Mouse (Mus musculus) midbrain, embryonic 13.5 days (tissue): ENCODE results near the gene Wdr93. TPM values are rescaled to one million over a fixed set of nuclear protein-coding genes. Genes with fewer than 3 reads are reported as not detected.
A peak's percentile ranks its signal among the peaks of the same experiment; 100 is the strongest.
"Not testable (repeated sequence)": the region's sequence is repeated elsewhere in the genome, so short reads cannot be mapped to it uniquely, and the experiment has no call there.

ENCODE experiments used
- ATAC-seq: fragments of 200-750 bp; cut with Nextera tagmentation; 2 replicates; pipeline ENCODE4 v1.8.0; 2017; ENCODE audit warnings: mild to moderate bottlenecking, moderate TSS enrichment, moderate library complexity
- H3K27ac ChIP-seq: fragments of 300-500 bp; sonication (generic); 2 replicates; pipeline ENCODE4 v1.5.1; 2015; ENCODE audit warnings: inconsistent platforms, mild to moderate bottlenecking, moderate library complexity
- H3K27me3 ChIP-seq: fragments of 300-500 bp; sonication (generic); 2 replicates; pipeline ENCODE4 v1.6.1; 2015; ENCODE audit warnings: mild to moderate bottlenecking, inconsistent platforms
- H3K36me3 ChIP-seq: fragments of 300-500 bp; sonication (generic); 2 replicates; pipeline ENCODE4 v1.6.1; 2015; ENCODE audit warnings: mild to moderate bottlenecking, inconsistent platforms
- H3K4me1 ChIP-seq: fragments of 300-500 bp; sonication (generic); replicated peaks from 2 replicates; pipeline ENCODE4 v1.6.1; 2015; ENCODE audit warnings: inconsistent platforms
- H3K4me2 ChIP-seq: fragments of 300-500 bp; sonication (generic); replicated peaks from 2 replicates; pipeline ENCODE4 v1.6.1; 2015; ENCODE audit warnings: moderate library complexity, mild to moderate bottlenecking, inconsistent platforms
- H3K4me3 ChIP-seq: fragments of 300-500 bp; sonication (generic); replicated peaks from 2 replicates; pipeline ENCODE4 v1.5.1; 2015; ENCODE audit warnings: mild to moderate bottlenecking, inconsistent platforms
- H3K9ac ChIP-seq: fragments of 300-500 bp; sonication (generic); replicated peaks from 2 replicates; pipeline ENCODE4 v1.6.1; 2015; ENCODE audit warnings: mild to moderate bottlenecking, inconsistent platforms
- H3K9me3 ChIP-seq: fragments of 300-500 bp; sonication (generic); 2 replicates; pipeline ENCODE4 v1.6.1; 2016; ENCODE audit warnings: mild to moderate bottlenecking, inconsistent platforms
- WGBS: fragments of 180-500 bp; shearing (Covaris S2); methylation state at CpG from one replicate; pipeline ENCODE4 v1.1.7; 2015; 5-methylcytosine and 5-hydroxymethylcytosine counted together
- polyA plus RNA-seq: library from polyadenylated mRNA; unstranded; fragments of >200 nt; fragmentation: Nextera tagmentation; extraction: Ambion mirVana; gene quantifications from 2 replicates; pipeline ENCODE4 v1.2.1, GENCODE M21; 2015

Wdr93 gene
- polyA plus RNA-seq, 1 experiment from 2014 or later = 0.27 TPM

DNA sequence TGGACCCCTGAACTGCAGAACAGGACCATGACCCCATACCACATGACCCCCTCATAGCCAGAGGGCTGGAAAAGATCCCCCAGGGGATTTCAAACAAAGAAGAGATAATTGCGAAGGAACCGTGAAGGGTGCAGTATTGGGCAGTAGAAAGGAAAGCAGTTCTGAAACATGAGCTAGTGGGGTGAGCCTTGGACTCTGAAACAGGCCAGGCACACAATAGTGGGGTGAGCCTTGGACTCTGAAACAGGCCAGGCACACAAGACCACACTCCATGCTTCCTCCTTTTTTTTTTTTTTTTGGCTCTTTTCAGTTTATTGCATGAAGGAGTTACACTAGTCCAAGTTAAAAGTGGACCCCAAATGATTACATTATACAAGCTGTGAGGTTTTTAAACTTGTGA lies 46.8 kb downstream of the Wdr93 start:
- H3K4me3 ChIP-seq, H3K36me3 ChIP-seq, H3K9me3 ChIP-seq, H3K9ac ChIP-seq, H3K27ac ChIP-seq, H3K4me2 ChIP-seq, ATAC-seq: not testable (repeated sequence)
- WGBS = 26% methylated on average over 2 of the region's 2 CpGs
- peaks cover 49% of the 10 kb centered on the region for H3K27me3 ChIP-seq
- H3K4me1 ChIP-seq = peaks cover 18% of the 10 kb centered on the region

DNA sequence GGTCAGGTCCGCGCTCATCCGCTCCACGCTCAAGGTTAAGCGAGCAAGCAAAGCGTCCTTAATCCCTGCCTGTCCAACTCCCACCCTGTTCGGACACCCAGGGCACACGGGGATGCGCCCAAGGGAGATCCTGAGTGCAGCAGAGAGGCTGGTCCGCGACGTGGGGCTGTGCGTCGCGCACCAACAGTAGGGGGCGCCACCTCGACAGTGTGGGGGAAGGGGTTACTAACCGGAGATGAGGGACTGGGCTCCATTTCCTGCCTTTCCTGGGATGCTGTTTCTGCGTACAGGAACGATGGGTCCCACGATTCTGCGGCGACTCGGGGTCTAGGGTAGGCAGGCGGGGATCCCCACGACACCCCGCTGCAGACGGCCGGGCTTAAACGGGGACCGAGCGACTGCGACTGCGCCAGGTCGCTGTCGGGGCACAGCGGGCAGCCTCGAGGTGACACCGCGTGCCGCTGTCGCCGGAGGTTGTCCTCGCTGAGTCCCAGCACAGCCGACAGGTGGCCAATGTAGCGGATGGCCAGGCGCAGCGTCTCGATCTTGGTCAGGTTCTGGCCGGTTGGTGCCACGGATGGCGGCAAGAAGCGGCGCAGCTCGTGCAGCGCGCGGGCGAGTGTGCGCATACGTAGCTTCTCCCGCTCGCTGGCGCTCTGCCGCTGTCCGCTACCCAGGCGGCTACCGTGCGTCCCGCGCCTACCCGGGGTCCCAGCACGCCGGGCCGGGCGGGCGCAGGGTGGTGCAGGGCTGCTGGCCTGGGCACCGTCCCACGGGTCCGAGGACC lies 49.9 kb downstream of the Wdr93 start:
- WGBS = 1% methylated on average over 80 of the region's 80 CpGs
- no peaks in the 10 kb centered on the region for H3K9me3 ChIP-seq
- H3K36me3 ChIP-seq = no peaks in the 10 kb centered on the region
- peak; percentile 78 for ATAC-seq
- no peak overlapping the region for H3K27ac ChIP-seq
- peak overlapping the region; percentile 57 for H3K9ac ChIP-seq
- H3K4me3 ChIP-seq = peak overlapping the region; percentile 48
- peaks cover 27% of the 10 kb centered on the region for H3K4me1 ChIP-seq
- H3K27me3 ChIP-seq = peaks cover 54% of the 10 kb centered on the region
- H3K4me2 ChIP-seq = peak overlapping the region; percentile 62

- Histone ChIP-seq H3K4me3 (peak within 1 kb of the TSS; percentile 48), H3K27ac (no peak within 1 kb of the TSS), H3K4me1 (peaks cover 30% of the 10 kb centered on the region), H3K36me3 (no peaks in the 10 kb centered on the region), H3K4me2 (peak within 1 kb of the TSS; percentile 62), H3K27me3 (peaks cover 54% of the 10 kb centered on the region), H3K9me3 (no peaks in the 10 kb centered on the region), H3K9ac (peak within 1 kb of the TSS; percentile 57)
- no peak for ATAC-seq
- 78% methylated on average over 6 of the region's 6 CpGs for WGBS
These were observed 50.7 kb downstream of the Wdr93 start, which contains the start of gene Mesp1 for GRCm38 (mm10) chr7:79793688-79794087. Mesp1 (minus strand) TSS chr7:79793788.

DNA sequence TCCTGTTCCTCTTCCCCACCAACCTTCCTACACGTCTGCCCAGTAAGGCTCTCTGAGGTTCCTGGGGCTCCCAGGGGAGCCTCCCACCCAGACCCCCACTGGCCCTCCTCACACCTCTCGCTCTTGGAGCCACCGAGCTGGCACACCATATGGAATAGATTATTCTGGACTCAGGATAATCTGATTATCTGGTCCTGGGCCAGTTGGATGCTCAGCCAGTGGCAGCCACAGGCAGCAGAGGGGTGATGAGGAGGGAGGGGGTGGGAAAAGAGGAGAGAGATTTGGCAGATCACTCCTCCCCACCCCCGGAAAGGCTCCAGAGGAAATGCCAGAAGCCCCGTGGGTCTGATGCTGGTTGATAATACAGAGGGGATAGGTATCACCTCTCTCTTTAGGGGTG lies 55.6 kb downstream of the Wdr93 start:
- Histone ChIP-seq H3K9ac (no peak overlapping the region), H3K9me3 (no peaks in the 10 kb centered on the region), H3K27me3 (peaks cover 24% of the 10 kb centered on the region), H3K36me3 (no peaks in the 10 kb centered on the region), H3K4me1 (peaks cover 12% of the 10 kb centered on the region; the same call in 1 of the 2 replicates), H3K4me2 (no peak overlapping the region), H3K27ac (no peak overlapping the region), H3K4me3 (no peak overlapping the region)
- 20% methylated on average over 5 of the region's 5 CpGs for WGBS
- ATAC-seq = no peak

DNA sequence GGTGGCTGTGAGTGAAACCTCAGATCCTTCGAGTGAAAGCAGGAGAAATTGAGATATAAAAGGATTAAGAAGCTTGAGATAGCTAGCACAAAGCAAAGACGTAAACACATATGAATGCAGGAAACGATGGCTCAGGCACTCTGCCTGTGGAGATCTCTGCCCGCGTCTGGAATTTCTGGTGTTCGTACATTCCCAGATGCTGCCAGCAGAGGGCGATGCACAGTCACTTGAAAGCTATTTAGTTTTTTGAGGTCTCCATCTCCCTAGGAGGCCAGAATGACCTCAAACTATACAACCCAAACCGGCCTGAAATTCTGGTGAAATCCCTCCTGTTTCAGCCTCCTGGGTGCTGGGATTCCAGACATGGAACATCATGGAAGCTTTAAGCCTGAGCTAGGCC lies 56.1 kb downstream of the Wdr93 start:
- WGBS = 4% methylated on average over 8 of the region's 8 CpGs
- ATAC-seq = peak; percentile 29; the same call in 1 of the 2 replicates
- Histone ChIP-seq H3K9me3 (no peaks in the 10 kb centered on the region), H3K4me3 (no peak overlapping the region), H3K4me1 (peaks cover 12% of the 10 kb centered on the region; the same call in 1 of the 2 replicates), H3K4me2 (no peak overlapping the region), H3K27ac (no peak overlapping the region), H3K9ac (no peak overlapping the region), H3K36me3 (no peaks in the 10 kb centered on the region), H3K27me3 (peaks cover 19% of the 10 kb centered on the region)

DNA sequence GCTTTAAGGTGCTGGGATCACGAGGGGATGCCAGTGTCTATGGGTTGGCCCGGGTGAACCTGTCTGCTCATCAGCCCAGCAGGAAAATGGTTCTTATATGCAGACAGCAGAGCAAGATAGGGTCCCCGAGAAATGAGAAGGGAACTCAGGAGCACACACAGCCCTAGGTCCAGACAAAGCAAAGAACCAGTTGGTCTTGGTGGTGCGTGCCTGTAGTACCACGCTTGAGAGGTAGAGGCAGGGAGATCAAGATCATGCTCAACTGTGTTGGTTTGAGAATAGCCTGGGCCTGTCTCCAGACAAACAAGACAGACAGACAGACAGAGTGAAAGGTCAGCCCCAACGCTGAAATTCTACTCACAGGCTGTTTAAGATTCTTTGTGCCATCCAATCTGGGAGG lies 56.5 kb downstream of the Wdr93 start:
- ATAC-seq = no peak
- Histone ChIP-seq H3K27me3 (peaks cover 15% of the 10 kb centered on the region), H3K27ac (no peak overlapping the region), H3K36me3 (no peaks in the 10 kb centered on the region), H3K4me3 (no peak overlapping the region), H3K4me1 (peaks cover 12% of the 10 kb centered on the region; the same call in 1 of the 2 replicates), H3K4me2 (no peak overlapping the region), H3K9ac (no peak overlapping the region), H3K9me3 (no peaks in the 10 kb centered on the region)
- 74% methylated on average over 6 of the region's 6 CpGs for WGBS

DNA sequence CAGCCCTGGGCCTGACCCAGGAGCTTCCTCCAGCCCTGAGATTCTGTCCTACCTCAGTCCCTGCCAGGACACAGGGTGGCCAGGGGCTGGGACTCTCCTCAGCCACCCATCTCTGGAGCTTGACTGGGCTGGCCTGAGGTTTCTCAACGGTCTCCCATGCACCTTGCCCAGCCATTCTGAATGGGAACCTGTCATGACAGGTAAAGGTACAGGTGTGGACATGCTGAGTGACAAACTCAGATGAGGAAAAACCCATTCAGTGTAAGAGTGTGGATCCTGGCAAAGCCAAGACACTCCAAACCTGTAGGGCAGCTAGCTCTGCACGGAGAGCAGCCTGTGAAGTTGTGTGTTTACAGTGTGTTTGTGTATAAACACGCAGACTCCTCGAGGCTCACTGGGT lies 57.4 kb downstream of the Wdr93 start:
- H3K9me3 ChIP-seq = no peaks in the 10 kb centered on the region
- no peak overlapping the region for H3K4me2 ChIP-seq
- H3K4me1 ChIP-seq = peaks cover 12% of the 10 kb centered on the region; the same call in 1 of the 2 replicates
- WGBS = 87% methylated on average over 4 of the region's 4 CpGs
- no peaks in the 10 kb centered on the region for H3K36me3 ChIP-seq
- no peak for ATAC-seq
- no peak overlapping the region for H3K27ac ChIP-seq
- no peak overlapping the region for H3K4me3 ChIP-seq
- peaks cover 7% of the 10 kb centered on the region for H3K27me3 ChIP-seq
- H3K9ac ChIP-seq = no peak overlapping the region

DNA sequence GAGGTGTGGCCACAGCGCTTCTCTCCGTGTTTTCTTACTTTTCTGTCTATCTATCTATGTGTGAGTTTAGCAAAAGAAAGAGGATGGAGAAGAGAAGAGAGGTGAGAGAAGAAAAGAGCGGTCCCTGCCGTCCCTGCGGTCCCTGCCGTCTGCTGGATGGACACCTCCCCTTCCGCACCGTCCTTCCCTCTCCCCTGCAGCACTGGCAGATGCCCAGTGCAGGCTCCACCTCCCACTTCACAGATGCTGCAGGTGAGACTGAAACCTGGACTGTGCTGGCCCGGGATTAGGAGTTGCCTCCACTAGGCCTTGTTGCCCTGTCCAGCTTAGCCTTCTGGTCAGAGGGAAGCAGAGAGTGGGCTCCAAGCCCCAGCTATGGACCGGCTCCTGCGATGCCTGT lies 58.4 kb downstream of the Wdr93 start:
- Histone ChIP-seq H3K4me2 (no peak overlapping the region), H3K27me3 (no peaks in the 10 kb centered on the region), H3K9me3 (no peaks in the 10 kb centered on the region), H3K4me3 (no peak overlapping the region), H3K4me1 (peaks cover 12% of the 10 kb centered on the region; the same call in 1 of the 2 replicates), H3K9ac (no peak overlapping the region), H3K36me3 (no peaks in the 10 kb centered on the region), H3K27ac (no peak overlapping the region)
- 75% methylated on average over 11 of the region's 11 CpGs for WGBS
- no peak for ATAC-seq

GRCm38 (mm10) chr7:79802037-79802436 lies 59.1 kb downstream of the Wdr93 start:
- ATAC-seq = no peak
- WGBS = 78% methylated on average over 5 of the region's 5 CpGs
- no peak overlapping the region for H3K9ac ChIP-seq

GRCm38 (mm10) chr7:79803887-79804286 lies 60.9 kb downstream of the Wdr93 start:
- Histone ChIP-seq H3K9me3 (no peaks in the 10 kb centered on the region), H3K4me3 (no peak overlapping the region), H3K9ac (no peak overlapping the region), H3K4me1 (no peaks in the 10 kb centered on the region), H3K4me2 (no peak overlapping the region), H3K36me3 (no peaks in the 10 kb centered on the region), H3K27ac (no peak overlapping the region), H3K27me3 (no peaks in the 10 kb centered on the region)
- WGBS = 71% methylated on average over 2 of the region's 2 CpGs
- no peak for ATAC-seq

More at GRCm38 (mm10) chr7:79802037-79802436, 59.1 kb downstream of the Wdr93 start:
- H3K4me2 ChIP-seq = no peak overlapping the region
- H3K4me1 ChIP-seq = peaks cover 10% of the 10 kb centered on the region; the same call in 1 of the 2 replicates
- no peaks in the 10 kb centered on the region for H3K27me3 ChIP-seq
- no peaks in the 10 kb centered on the region for H3K36me3 ChIP-seq
- no peaks in the 10 kb centered on the region for H3K9me3 ChIP-seq
- H3K4me3 ChIP-seq = no peak overlapping the region
- no peak overlapping the region for H3K27ac ChIP-seq

DNA sequence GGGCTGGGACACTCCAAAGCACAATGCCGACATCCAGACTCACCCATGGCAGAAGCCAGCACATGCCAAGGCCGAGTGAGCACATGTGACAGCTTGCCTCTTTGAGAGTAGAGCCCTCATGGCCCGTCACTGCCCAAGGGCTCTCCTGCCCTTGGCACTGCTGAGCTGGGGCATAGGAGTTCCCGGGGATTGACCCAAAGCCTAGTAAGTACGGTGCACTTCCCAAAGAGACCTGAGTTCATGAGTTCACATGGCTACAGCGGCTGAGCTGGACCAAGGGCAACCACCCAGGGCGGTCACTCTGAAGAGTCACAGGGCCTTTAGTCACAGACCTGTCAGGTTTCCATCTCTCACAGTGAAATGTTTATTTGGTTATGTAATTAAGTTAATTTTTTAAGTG lies 65.6 kb downstream of the Wdr93 start:
- H3K36me3 ChIP-seq = no peaks in the 10 kb centered on the region
- no peak overlapping the region for H3K9ac ChIP-seq
- H3K4me3 ChIP-seq = no peak overlapping the region
- ATAC-seq = no peak
- H3K27ac ChIP-seq = no peak overlapping the region
- no peak overlapping the region for H3K4me2 ChIP-seq
- 88% methylated on average over 7 of the region's 7 CpGs for WGBS
- H3K27me3 ChIP-seq = peaks cover 29% of the 10 kb centered on the region
- H3K4me1 ChIP-seq = no peaks in the 10 kb centered on the region
- H3K9me3 ChIP-seq = no peaks in the 10 kb centered on the region

DNA sequence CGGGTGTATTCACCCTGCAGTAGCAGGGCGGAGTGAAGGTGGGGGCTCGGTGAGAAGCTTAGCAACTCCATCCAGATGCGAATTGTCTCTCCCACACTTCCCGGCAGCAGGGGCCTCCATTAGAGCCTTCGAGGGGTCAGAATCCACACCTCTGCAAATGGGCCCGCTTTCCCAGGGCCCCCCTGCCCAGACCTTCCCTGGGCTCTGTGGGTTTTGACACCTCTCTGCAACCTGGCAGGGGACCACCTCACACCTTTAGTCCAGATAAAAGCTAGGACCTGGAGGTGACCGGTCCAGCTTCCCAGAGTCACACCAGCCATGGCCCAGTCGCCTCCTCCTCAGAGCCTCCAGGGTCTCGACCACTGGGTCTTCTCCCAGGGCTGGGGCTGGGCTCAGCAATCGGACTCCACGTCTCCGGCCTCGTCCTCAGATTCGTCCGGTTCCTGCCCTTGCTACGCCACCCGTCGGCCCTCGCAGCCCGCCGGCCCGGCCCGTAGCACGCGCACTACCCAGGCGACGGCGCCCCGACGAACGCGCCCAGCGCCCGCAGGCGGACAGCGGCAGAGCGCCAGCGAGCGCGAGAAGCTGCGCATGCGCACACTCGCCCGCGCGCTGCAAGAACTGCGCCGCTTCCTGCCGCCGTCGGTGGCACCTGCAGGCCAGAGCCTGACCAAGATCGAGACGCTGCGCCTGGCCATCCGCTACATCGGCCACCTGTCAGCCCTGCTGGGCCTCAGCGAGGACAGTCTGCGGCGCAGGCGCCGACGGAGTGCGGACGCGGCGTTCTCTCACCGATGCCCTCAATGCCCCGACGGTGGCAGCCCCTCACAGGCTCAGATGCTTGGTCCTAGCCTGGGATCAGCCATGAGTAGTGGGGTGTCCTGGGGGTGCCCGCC lies 67.9 kb downstream of the Wdr93 start, which contains the start of gene Mesp2:
TSS of gene Mesp2 (plus strand) at position 117 of the 896 bp plus-strand sequence.
- Histone ChIP-seq H3K36me3 (no peaks in the 10 kb centered on the region), H3K27me3 (peaks cover 29% of the 10 kb centered on the region), H3K9ac (peak within 1 kb of the TSS; percentile 66), H3K27ac (no peak within 1 kb of the TSS), H3K9me3 (no peaks in the 10 kb centered on the region), H3K4me2 (peak within 1 kb of the TSS; percentile 63), H3K4me3 (peak within 1 kb of the TSS; percentile 39), H3K4me1 (no peaks in the 10 kb centered on the region)
- 20% methylated on average over 67 of the region's 71 CpGs for WGBS
- peak; percentile 88 for ATAC-seq
